Mouse (Mus musculus): ENCODE measurements around the gene Adgrl3.

GRCm38 (mm10) chr5:81653941-81654340 is 634.0 kb downstream of the Adgrl3 start:
- no peak for TF ChIP-seq POLR2A (IDR thresholded peaks at IDR 0.05; ENCODE audit: insufficient read depth, low read length)
- TF ChIP-seq EP300 (IDR thresholded peaks at IDR 0.05; ENCODE audit: insufficient read depth, low read depth, low read length): 0 out of 2 replicates have a peak, but pooled peaks have one; percentile 45
- no peak for TF ChIP-seq CTCF (IDR thresholded peaks at IDR 0.05; ENCODE audit: low read depth, low read length)
